Mouse (Mus musculus) kidney, postnatal 0 days (tissue): ENCODE measurements around the gene Emilin2. TPM values are rescaled to one million over a fixed set of nuclear protein-coding genes. Genes with fewer than 3 reads are reported as not detected.

ENCODE experiments used
- ATAC-seq: fragments of 200-750 bp; cut with Nextera tagmentation; replicated peaks from 2 replicates; pipeline ENCODE4 v1.8.0; 2017; ENCODE audit warnings: low read depth, moderate number of reproducible peaks, moderate TSS enrichment, moderate library complexity; ENCODE audit not compliant: low FRiP score
- DNase-seq: peaks from one replicate; pipeline ENCODE4 v3.0.0-alpha.2; 2016; ENCODE audit warnings: low spot score
- H3K27ac ChIP-seq: fragments of 300-500 bp; sonication (generic); 2 replicates; pipeline ENCODE4 v1.5.1; 2014; ENCODE audit warnings: mild to moderate bottlenecking
- H3K27me3 ChIP-seq: fragments of 300-500 bp; sonication (generic); 2 replicates; pipeline ENCODE4 v1.6.1; 2014; ENCODE audit warnings: low read length, mixed read lengths; ENCODE audit not compliant: insufficient read depth
- H3K36me3 ChIP-seq: fragments of 300-500 bp; sonication (generic); 2 replicates; pipeline ENCODE4 v1.6.1; 2014; ENCODE audit warnings: low read length, mixed read lengths; ENCODE audit not compliant: insufficient read depth
- H3K4me1 ChIP-seq: fragments of 300-500 bp; sonication (generic); replicated peaks from 2 replicates; pipeline ENCODE4 v1.6.1; 2014; ENCODE audit warnings: antibody characterized with exemption, low read length, mixed read lengths; ENCODE audit not compliant: insufficient read depth
- H3K4me2 ChIP-seq: fragments of 300-500 bp; sonication (generic); 2 replicates; pipeline ENCODE4 v1.6.1; 2014; ENCODE audit warnings: mild to moderate bottlenecking, low read length, moderate library complexity, mixed read lengths
- H3K4me3 ChIP-seq: fragments of 300-500 bp; sonication (generic); replicated peaks from 2 replicates; pipeline ENCODE4 v1.5.1; 2014; ENCODE audit warnings: low read depth, low read length
- H3K9ac ChIP-seq: fragments of 300-500 bp; sonication (generic); 2 replicates; pipeline ENCODE4 v1.6.1; 2014; ENCODE audit warnings: low read depth, low read length
- H3K9me3 ChIP-seq: fragments of 300-500 bp; sonication (generic); replicated peaks from 2 replicates; pipeline ENCODE4 v1.6.1; 2016; ENCODE audit warnings: low read length, inconsistent platforms, mixed read lengths
- CTCF ChIP-seq: IDR thresholded peaks from 2 replicates; pipeline ENCODE4 v1.5.1; 2016; ENCODE audit warnings: antibody characterized with exemption, low read depth, mild to moderate bottlenecking, moderate library complexity
- WGBS: fragments of 180-500 bp; shearing (Covaris S2); extraction: QIAGEN DNeasy Blood & Tissue Kit; methylation state at CpG from one replicate; pipeline ENCODE4 v1.1.7; 2014; 5-methylcytosine and 5-hydroxymethylcytosine counted together
- polyA plus RNA-seq: library from polyadenylated mRNA; unstranded; fragments of >200 nt; fragmentation: Nextera tagmentation; extraction: Ambion mirVana; gene quantifications from 2 replicates; pipeline ENCODE4 v1.2.1, GENCODE M21; 2015

The Emilin2 gene
- polyA plus RNA-seq, 1 experiment from 2014 or later, result 2.4 TPM

DNA sequence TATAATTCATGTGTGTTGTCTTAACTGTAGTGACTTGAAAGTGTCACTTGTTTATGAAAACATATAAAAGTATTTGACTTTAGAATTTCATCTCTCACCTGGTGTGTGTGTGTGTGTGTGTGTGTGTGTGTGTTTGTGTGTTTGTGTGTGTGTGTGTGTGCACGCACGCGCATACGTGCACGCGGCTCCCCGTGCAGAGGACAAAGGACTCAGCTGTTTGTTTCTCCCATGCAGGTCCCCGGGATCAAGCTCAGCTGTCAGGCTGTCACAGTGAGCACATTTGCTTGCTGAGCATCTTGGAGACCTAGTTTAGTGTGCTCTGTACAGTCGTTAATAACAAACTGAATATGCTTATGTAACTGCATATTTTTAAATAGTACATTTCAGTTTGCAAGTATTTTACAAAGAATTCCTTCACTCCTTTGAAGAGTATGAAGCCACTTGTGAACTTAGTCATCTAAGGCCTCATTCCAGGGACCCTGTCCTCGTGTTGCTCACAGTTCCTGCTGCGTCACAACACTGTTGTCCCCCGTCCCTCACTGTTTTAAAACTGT, 77.7 kb downstream of the Emilin2 start:
- H3K9ac ChIP-seq, result no peak overlapping the region
- H3K27ac ChIP-seq, result no peak overlapping the region
- H3K36me3 ChIP-seq, result peaks cover 42% of the 10 kb centered on the region
- no peak overlapping the region for H3K4me3 ChIP-seq
- ATAC-seq (no peak), DNase-seq (no peak)
- H3K4me2 ChIP-seq, result no peak overlapping the region
- H3K9me3 ChIP-seq, result no peaks in the 10 kb centered on the region
- H3K4me1 ChIP-seq, result no peaks in the 10 kb centered on the region
- 91% methylated on average over 12 of the region's 12 CpGs for WGBS
- TF ChIP-seq CTCF, result no peak
- no peaks in the 10 kb centered on the region for H3K27me3 ChIP-seq

DNA sequence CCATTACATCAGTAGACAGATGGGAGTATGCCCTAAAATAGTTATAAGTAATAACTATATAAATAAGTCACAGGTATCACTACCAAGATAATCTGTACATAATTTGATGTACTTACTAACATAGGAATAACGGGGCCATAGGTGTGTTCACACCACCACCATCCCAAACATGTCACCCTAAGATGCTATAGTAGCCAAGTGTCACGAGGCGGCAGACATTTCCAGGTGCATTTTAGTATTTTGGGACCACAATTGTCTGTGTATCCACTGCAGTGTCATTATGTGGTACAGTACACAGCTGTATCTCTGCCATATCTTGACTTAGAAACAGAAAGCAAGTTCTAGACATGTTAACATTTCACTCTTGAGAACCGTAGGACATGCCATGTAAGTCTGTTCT, 78.6 kb downstream of the Emilin2 start:
- Histone ChIP-seq H3K4me1 (no peaks in the 10 kb centered on the region), H3K27ac (no peak overlapping the region), H3K9me3 (no peaks in the 10 kb centered on the region), H3K4me2 (no peak overlapping the region), H3K4me3 (no peak overlapping the region), H3K9ac (no peak overlapping the region), H3K27me3 (no peaks in the 10 kb centered on the region), H3K36me3 (peaks cover 37% of the 10 kb centered on the region)
- 94% methylated on average over 4 of the region's 4 CpGs for WGBS
- ATAC-seq, result no peak
- no peak for TF ChIP-seq CTCF
- DNase-seq, result no peak

DNA sequence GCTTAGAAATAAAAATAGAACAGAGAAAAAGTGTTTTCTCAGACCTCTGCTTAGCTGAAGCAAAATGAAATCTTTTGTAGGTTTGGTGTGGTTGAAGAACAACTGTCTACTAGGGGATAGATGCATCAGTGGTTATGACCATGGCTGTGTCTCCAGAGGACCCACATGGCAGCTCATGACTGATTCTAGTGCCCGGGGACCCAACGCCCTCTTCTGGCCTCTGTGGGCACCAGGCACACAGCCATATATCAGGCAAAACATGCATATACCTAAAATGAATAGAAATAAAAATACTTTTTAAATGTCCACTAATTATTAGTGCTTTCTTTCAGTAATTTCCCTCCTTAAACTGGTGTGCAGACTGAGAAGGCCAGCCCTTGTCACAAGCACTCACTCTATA, 79.8 kb downstream of the Emilin2 start:
- H3K4me2 ChIP-seq, result no peak overlapping the region
- H3K27ac ChIP-seq, result no peak overlapping the region
- no peak for DNase-seq
- H3K4me3 ChIP-seq, result no peak overlapping the region
- 85% methylated on average over 2 of the region's 2 CpGs for WGBS
- peak; percentile 32; the same call in 1 of the 2 replicates for TF ChIP-seq CTCF
- H3K36me3 ChIP-seq, result peaks cover 27% of the 10 kb centered on the region
- no peak overlapping the region for H3K9ac ChIP-seq
- no peaks in the 10 kb centered on the region for H3K9me3 ChIP-seq
- ATAC-seq, result no peak
- no peaks in the 10 kb centered on the region for H3K27me3 ChIP-seq
- H3K4me1 ChIP-seq, result no peaks in the 10 kb centered on the region

DNA sequence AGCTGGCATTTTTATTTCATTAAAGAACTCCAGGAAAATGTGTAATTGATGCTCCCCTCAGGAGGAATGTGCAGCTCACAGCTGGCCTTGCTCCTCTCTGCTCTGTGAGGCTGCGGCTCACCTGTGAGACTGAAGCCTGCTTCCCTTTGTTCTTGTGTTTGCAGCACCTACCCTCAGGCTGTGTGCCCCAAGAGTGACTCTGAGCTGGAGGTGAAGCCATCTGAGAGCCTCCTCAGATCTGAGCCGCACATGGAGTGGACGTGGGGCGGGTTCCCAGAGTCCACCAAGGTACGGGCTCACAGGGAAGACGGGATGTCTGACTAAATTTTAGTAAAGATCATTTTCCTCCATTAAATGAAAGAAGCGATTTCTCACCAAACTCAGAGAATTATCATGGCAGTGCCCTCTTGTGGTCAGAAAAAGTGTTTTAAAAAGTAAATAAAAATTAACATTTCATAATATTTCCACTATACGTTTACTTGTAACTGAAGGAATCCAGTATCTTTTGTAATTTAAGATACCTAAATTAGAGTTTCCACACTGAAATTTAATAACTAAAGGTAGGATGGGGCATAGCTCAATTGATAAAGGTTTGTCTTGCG, 81.6 kb downstream of the Emilin2 start:
- H3K27me3 ChIP-seq, result no peaks in the 10 kb centered on the region
- H3K4me1 ChIP-seq, result no peaks in the 10 kb centered on the region
- H3K4me3 ChIP-seq, result no peak overlapping the region
- peak; percentile 64 for TF ChIP-seq CTCF
- DNase-seq, result peak; percentile 65
- peaks cover 25% of the 10 kb centered on the region for H3K36me3 ChIP-seq
- 67% methylated on average over 9 of the region's 9 CpGs for WGBS
- no peaks in the 10 kb centered on the region for H3K9me3 ChIP-seq
- H3K27ac ChIP-seq, result no peak overlapping the region
- ATAC-seq, result no peak
- no peak overlapping the region for H3K9ac ChIP-seq
- no peak overlapping the region for H3K4me2 ChIP-seq

DNA sequence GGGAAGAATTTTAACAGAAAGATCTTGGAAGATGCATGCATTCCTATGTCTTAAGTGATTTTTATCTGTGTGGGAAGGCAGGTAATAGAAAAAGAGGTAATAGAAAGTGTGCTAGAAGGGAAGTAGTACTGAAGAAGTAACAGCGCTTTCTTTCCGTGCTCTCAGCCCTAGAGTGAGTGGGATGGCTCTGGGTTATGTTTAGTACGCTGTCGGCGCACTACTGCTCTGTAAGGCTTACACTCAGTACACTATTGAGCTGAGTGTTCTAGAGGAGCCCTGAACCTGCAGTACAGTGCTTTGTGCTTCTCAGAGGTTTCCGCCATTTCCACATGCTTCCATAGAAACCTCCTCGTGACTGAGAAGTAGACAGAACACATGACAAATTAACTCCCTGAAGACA, 83.1 kb downstream of the Emilin2 start:
- Histone ChIP-seq H3K4me2 (no peak overlapping the region), H3K9ac (no peak overlapping the region), H3K27ac (no peak overlapping the region), H3K9me3 (no peaks in the 10 kb centered on the region), H3K4me3 (no peak overlapping the region), H3K4me1 (no peaks in the 10 kb centered on the region), H3K36me3 (peaks cover 27% of the 10 kb centered on the region), H3K27me3 (no peaks in the 10 kb centered on the region)
- no peak for ATAC-seq
- WGBS, result 83% methylated on average over 7 of the region's 7 CpGs
- DNase-seq, result no peak
- no peak for TF ChIP-seq CTCF

DNA sequence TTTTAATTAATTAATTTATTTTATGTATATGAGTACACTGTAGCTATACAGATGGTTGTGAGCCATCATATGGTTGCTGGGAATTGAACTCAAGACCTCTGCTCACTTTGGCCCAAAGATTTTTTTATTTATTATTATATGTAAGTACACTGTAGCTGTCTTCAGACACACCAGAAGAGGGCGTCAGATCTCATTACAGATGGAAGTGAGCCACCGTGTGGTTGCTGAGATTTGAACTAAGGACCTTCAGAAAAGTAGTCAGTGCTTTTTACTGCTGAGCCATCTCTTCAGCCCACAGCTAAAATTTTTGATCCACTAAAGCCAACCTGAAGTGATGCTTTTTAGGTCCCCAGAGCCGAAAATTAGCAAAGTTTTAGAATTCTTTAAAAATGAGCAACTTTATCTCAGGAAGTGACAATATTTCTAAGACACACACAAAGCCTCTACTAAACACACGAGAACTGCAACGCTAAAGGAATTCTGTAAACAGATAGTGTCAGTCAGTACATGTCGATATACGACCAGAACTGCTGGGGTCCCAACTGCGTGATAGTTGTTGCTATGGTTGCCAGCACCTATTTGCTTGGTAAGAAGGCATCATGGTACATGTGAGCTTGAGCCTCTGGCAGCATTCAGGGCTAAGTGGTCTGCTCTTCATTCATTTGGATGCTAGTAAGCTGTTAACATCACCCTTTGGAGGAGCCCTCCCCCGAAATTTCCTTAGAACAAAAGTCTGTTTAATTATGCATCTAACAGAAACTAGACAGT, 84.5 kb downstream of the Emilin2 start:
- H3K9me3 ChIP-seq, result no peaks in the 10 kb centered on the region
- H3K27ac ChIP-seq, result no peak overlapping the region
- no peak overlapping the region for H3K9ac ChIP-seq
- no peak overlapping the region for H3K4me3 ChIP-seq
- DNase-seq (no peak), ATAC-seq (no peak)
- no peaks in the 10 kb centered on the region for H3K27me3 ChIP-seq
- H3K4me2 ChIP-seq, result no peak overlapping the region
- no peaks in the 10 kb centered on the region for H3K4me1 ChIP-seq
- TF ChIP-seq CTCF, result no peak
- 84% methylated on average over 9 of the region's 9 CpGs for WGBS
- peaks cover 20% of the 10 kb centered on the region for H3K36me3 ChIP-seq
